Mouse (Mus musculus): ENCODE results near the gene Cby1.
A peak's percentile ranks its signal among the peaks of the same experiment; 100 is the strongest.

DNA sequence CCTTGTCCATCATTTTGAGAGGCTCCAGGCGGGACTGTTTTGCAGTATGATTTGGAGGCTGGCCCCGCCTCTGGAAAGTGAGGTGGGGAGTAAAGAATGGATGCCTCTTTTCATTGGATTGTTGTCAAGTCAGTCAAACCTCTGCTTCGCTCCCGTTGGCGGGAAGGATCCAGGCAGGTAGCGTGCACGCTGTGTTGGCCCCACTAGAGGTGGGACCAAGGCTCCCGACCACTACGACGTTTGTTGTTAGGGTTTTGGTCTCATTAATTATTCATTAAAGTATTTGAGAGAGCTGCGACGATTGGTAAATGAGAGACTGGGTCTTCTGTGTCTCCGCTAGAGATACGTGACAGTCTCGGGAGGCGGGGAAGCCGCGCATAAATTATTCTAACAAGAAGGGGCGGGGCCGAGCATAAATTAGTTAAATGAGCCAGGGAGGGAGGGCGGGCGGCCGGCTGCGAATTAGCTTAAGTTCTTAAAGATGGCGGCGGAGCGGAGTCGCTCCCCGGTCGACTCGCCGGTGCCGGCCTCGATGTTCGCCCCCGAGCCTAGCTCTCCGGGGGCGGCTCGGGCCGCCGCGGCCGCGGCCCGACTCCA lies 31.5 kb downstream of the Cby1 start, which contains the start of gene Gtpbp1:
- no peak for TF ChIP-seq CTCF (IDR thresholded peaks at IDR 0.05; ENCODE audit: borderline replicate concordance, extremely low read depth, insufficient read depth, insufficient read length)
- TF ChIP-seq POLR2A (IDR thresholded peaks at IDR 0.05; ENCODE audit: borderline replicate concordance, extremely low read depth, insufficient read depth, insufficient read length, poor library complexity, severe bottlenecking) = peak; percentile 89
